Mouse (Mus musculus) MEL (cell line): Measurements from ENCODE around the gene Oas1a. TPM values are rescaled to one million over a fixed set of nuclear protein-coding genes. Genes with fewer than 3 reads are reported as not detected.

Experiments
- DNase-seq: peaks from one replicate; pipeline ENCODE4 v3.0.0; 2011; ENCODE audit warnings: low read depth, low spot score
- H3K27ac ChIP-seq: 2 replicates; pipeline ENCODE4 v1.5.1; 2012; ENCODE audit warnings: low read depth, mild to moderate bottlenecking, control low read depth, low read length, moderate library complexity; ENCODE audit not compliant: control insufficient read depth
- H3K27me3 ChIP-seq, 2 experiments: fragments of 150-350 bp in 1 of 2; sonication (generic) in 1 of 2; 2 replicates each; pipeline ENCODE4 v1.6.1; 2012; ENCODE audit warnings: low read length in 2 of 2, mild to moderate bottlenecking in 2 of 2, improper control_type of control experiment in 1 of 2, moderate library complexity in 1 of 2; ENCODE audit not compliant: insufficient read depth in 2 of 2, control insufficient read depth in 1 of 2
- H3K36me3 ChIP-seq, 2 experiments: 2 replicates each; pipeline ENCODE4 v1.6.1; 2012 to 2014; ENCODE audit warnings: low read length in 2 of 2, improper control_type of control experiment in 1 of 2, inconsistent platforms in 1 of 2, mild to moderate bottlenecking in 1 of 2; ENCODE audit not compliant: insufficient read depth in 2 of 2, control insufficient read depth in 1 of 2
- H3K4me1 ChIP-seq, 2 experiments: fragments of 150-350 bp in 1 of 2; sonication (generic) in 1 of 2; 2 replicates each; pipeline ENCODE4 v1.6.1; 2012; ENCODE audit warnings: low read length in 2 of 2, improper control_type of control experiment in 1 of 2, mild to moderate bottlenecking in 1 of 2; ENCODE audit not compliant: insufficient read depth in 2 of 2, control insufficient read depth in 1 of 2
- H3K4me3 ChIP-seq, 2 experiments: fragments of 150-350 bp in 1 of 2; sonication (generic) in 1 of 2; 2 replicates each; pipeline ENCODE4 v1.5.1; 2012; ENCODE audit warnings: low read depth in 2 of 2, low read length in 2 of 2, mild to moderate bottlenecking in 2 of 2, moderate library complexity in 2 of 2, control low read depth in 1 of 2, improper control_type of control experiment in 1 of 2; ENCODE audit not compliant: control insufficient read depth in 1 of 2, insufficient read depth in 1 of 2
- H3K79me2 ChIP-seq: 2 replicates; pipeline ENCODE4 v1.6.1; 2012; ENCODE audit warnings: mild to moderate bottlenecking, low read length, moderate library complexity; ENCODE audit not compliant: control insufficient read depth, poor library complexity, insufficient read depth
- H3K9ac ChIP-seq: 2 replicates; pipeline ENCODE4 v1.6.1; 2012; ENCODE audit warnings: low read depth, mild to moderate bottlenecking, control low read depth, low read length, moderate library complexity; ENCODE audit not compliant: control insufficient read depth, poor library complexity, severe bottlenecking
- H3K9me3 ChIP-seq: fragments of 150-350 bp; sonication (generic); replicated peaks from 2 replicates; pipeline ENCODE4 v1.6.1; 2012; ENCODE audit warnings: mild to moderate bottlenecking, low read length, improper control_type of control experiment, moderate library complexity; ENCODE audit not compliant: insufficient read depth
- BHLHE40 ChIP-seq: IDR thresholded peaks from 2 replicates; pipeline ENCODE4 v1.6.1; 2012; ENCODE audit warnings: low read depth, mild to moderate bottlenecking, inconsistent platforms, low read length, improper control_type of control experiment, borderline replicate concordance
- CHD1 ChIP-seq: IDR thresholded peaks from 2 replicates; pipeline ENCODE4 v1.6.1; 2012; ENCODE audit warnings: low read depth, mild to moderate bottlenecking, inconsistent platforms, low read length, improper control_type of control experiment
- CTCF ChIP-seq, 3 experiments: IDR thresholded peaks in 2 of 3; conservative IDR thresholded peaks in 1 of 3; 2 replicates each; pipeline ENCODE4 v1.5.1; 2011 to 2012; ENCODE audit warnings: low read length in 3 of 3, low read depth in 2 of 3, mild to moderate bottlenecking in 2 of 3, improper control_type of control experiment in 1 of 3, inconsistent platforms in 1 of 3, mixed read lengths in 1 of 3, moderate library complexity in 1 of 3; ENCODE audit not compliant: control insufficient read depth in 1 of 3, insufficient read depth in 1 of 3, poor library complexity in 1 of 3, severe bottlenecking in 1 of 3
- ELF1 ChIP-seq: IDR thresholded peaks from 2 replicates; pipeline ENCODE4 v1.6.1; 2014; ENCODE audit warnings: low read depth, mild to moderate bottlenecking, inconsistent platforms, low read length, improper control_type of control experiment, moderate library complexity
- EP300 ChIP-seq, 2 experiments: IDR thresholded peaks; 2 replicates each; pipeline ENCODE4 v1.6.1; 2011; ENCODE audit warnings: improper control_type of control experiment in 2 of 2, low read length in 2 of 2, low read depth in 1 of 2, mild to moderate bottlenecking in 1 of 2
- GATA1 ChIP-seq: IDR thresholded peaks from 2 replicates; pipeline ENCODE4 v1.6.1; 2011; ENCODE audit warnings: low read depth, low read length, improper control_type of control experiment
- HCFC1 ChIP-seq: IDR thresholded peaks from 2 replicates; pipeline ENCODE4 v1.6.1; 2012; ENCODE audit warnings: low read depth, mild to moderate bottlenecking, inconsistent platforms, low read length, improper control_type of control experiment, moderate library complexity
- KAT2A ChIP-seq: conservative IDR thresholded peaks from 2 replicates; pipeline ENCODE4 v1.6.1; 2012; ENCODE audit warnings: low read depth, low read length, improper control_type of control experiment, inconsistent platforms
- MAZ ChIP-seq: IDR thresholded peaks from 2 replicates; pipeline ENCODE4 v1.6.1; 2012; ENCODE audit warnings: low read depth, mild to moderate bottlenecking, inconsistent platforms, low read length, improper control_type of control experiment
- MYC ChIP-seq: IDR thresholded peaks from 2 replicates; pipeline ENCODE4 v1.6.1; 2011; ENCODE audit warnings: low read depth, mild to moderate bottlenecking, low read length, improper control_type of control experiment, moderate library complexity
- NELFE ChIP-seq: IDR thresholded peaks from 2 replicates; pipeline ENCODE4 v1.6.1; 2011; ENCODE audit warnings: low read depth, low read length, improper control_type of control experiment
- NRF1 ChIP-seq: IDR thresholded peaks from 2 replicates; pipeline ENCODE4 v1.6.1; 2014; ENCODE audit warnings: low read depth, mild to moderate bottlenecking, inconsistent platforms, low read length, improper control_type of control experiment, moderate library complexity; ENCODE audit not compliant: poor library complexity, insufficient read depth, severe bottlenecking
- POLR2A ChIP-seq, 2 experiments: IDR thresholded peaks; 2 replicates each; pipeline ENCODE4 v1.6.1; 2011 to 2012; ENCODE audit warnings: low read length in 2 of 2, mild to moderate bottlenecking in 2 of 2, control low read depth in 1 of 2, improper control_type of control experiment in 1 of 2, low read depth in 1 of 2, moderate library complexity in 1 of 2; ENCODE audit not compliant: control insufficient read depth in 1 of 2, insufficient read depth in 1 of 2, poor library complexity in 1 of 2
- RCOR1 ChIP-seq: IDR thresholded peaks from 2 replicates; pipeline ENCODE4 v1.6.1; 2012; ENCODE audit warnings: low read depth, mild to moderate bottlenecking, inconsistent platforms, low read length, improper control_type of control experiment
- SIN3A ChIP-seq: IDR thresholded peaks from 2 replicates; pipeline ENCODE4 v1.6.1; 2012; ENCODE audit warnings: low read length, improper control_type of control experiment, inconsistent platforms
- SMC3 ChIP-seq: IDR thresholded peaks from 2 replicates; pipeline ENCODE4 v1.6.1; 2011; ENCODE audit warnings: low read depth, low read length, improper control_type of control experiment
- TAL1 ChIP-seq: IDR thresholded peaks from 2 replicates; pipeline ENCODE4 v1.6.1; 2012; ENCODE audit warnings: mild to moderate bottlenecking, inconsistent platforms, low read length, moderate library complexity, mixed read lengths
- TBP ChIP-seq: IDR thresholded peaks from 2 replicates; pipeline ENCODE4 v1.8.0; 2011; ENCODE audit warnings: low read depth, low read length, improper control_type of control experiment
- UBTF ChIP-seq: IDR thresholded peaks from 2 replicates; pipeline ENCODE4 v1.6.1; 2012; ENCODE audit warnings: low read depth, mild to moderate bottlenecking, inconsistent platforms, low read length, improper control_type of control experiment, moderate library complexity, borderline replicate concordance; ENCODE audit not compliant: insufficient read depth
- polyA plus RNA-seq, 2 experiments: library from polyadenylated mRNA; stranded (reverse) in 1 of 2; unstranded in 1 of 2; fragments of >175 nt in 1 of 2; fragments of >200 nt in 1 of 2; gene quantifications; 2 replicates each; pipeline versions ENCODE4 v1.2.1 to v1.2.4; 2012; ENCODE audit warnings: low replicate concordance in 2 of 2, low read depth in 1 of 2; ENCODE audit not compliant: insufficient read length in 2 of 2, insufficient read depth in 1 of 2, missing spikeins in 1 of 2
- total RNA-seq: library from RNA; depleted of rRNA; stranded (reverse); fragments of 300-350 nt; gene quantifications from 2 replicates; pipeline ENCODE4 v1.2.3, GENCODE M21; 2012

Gene Oas1a
- total and polyA plus RNA-seq, 3 experiments = 0.15 to 0.17 TPM; not detected in 1

- Histone ChIP-seq H3K79me2 (no peaks in the 10 kb centered on the region), H3K9me3 (no peaks in the 10 kb centered on the region), H3K27ac (no peak overlapping the region), H3K4me3 (no peak overlapping the region), H3K27me3 (no peaks in the 10 kb centered on the region), H3K4me1 (no peaks in the 10 kb centered on the region), H3K9ac (no peak overlapping the region), H3K36me3 (no peaks in the 10 kb centered on the region)
- no peak for DNase-seq
- no peak for TF ChIP-seq GATA1
- TF ChIP-seq NELFE = no peak
- TF ChIP-seq EP300 (IDR thresholded peaks at IDR 0.05; ENCODE audit: low read depth in 1 of 2, low read length in 2 of 2) = no peak
- TF ChIP-seq POLR2A (IDR thresholded peaks at IDR 0.05; ENCODE audit: control insufficient read depth in 1 of 2, insufficient read depth in 1 of 2, low read depth in 1 of 2, low read length in 2 of 2, poor library complexity in 1 of 2) = no peak
- no peak for TF ChIP-seq BHLHE40
- no peak for TF ChIP-seq TBP
- no peak for TF ChIP-seq MAZ
- no peak for TF ChIP-seq MYC
- no peak for TF ChIP-seq UBTF
- no peak for TF ChIP-seq CHD1
- no peak for TF ChIP-seq SIN3A
These were observed 6.7 kb downstream of the Oas1a start for GRCm38 (mm10) chr5:120900666-120901065.

- H3K4me1 ChIP-seq = no peaks in the 10 kb centered on the region
- DNase-seq = no peak
- no peak for TF ChIP-seq SMC3
- TF ChIP-seq KAT2A = no peak
- no peak for TF ChIP-seq MYC
- no peak for TF ChIP-seq POLR2A (IDR thresholded peaks at IDR 0.05; ENCODE audit: control insufficient read depth in 1 of 2, insufficient read depth in 1 of 2, low read depth in 1 of 2, low read length in 2 of 2, poor library complexity in 1 of 2)
- TF ChIP-seq ELF1 = no peak
- TF ChIP-seq EP300 (IDR thresholded peaks at IDR 0.05; ENCODE audit: low read depth in 1 of 2, low read length in 2 of 2) = no peak
- TF ChIP-seq CHD1 = no peak
- no peak for TF ChIP-seq NRF1
- TF ChIP-seq GATA1 = no peak
- TF ChIP-seq TAL1 = no peak
- no peak for TF ChIP-seq TBP
- TF ChIP-seq HCFC1 = no peak
- no peak for TF ChIP-seq RCOR1
- no peak for TF ChIP-seq CTCF (IDR thresholded peaks at IDR 0.05 in 2 of 3, conservative IDR thresholded peaks at IDR 0.05 in 1 of 3; ENCODE audit: control insufficient read depth in 1 of 3, insufficient read depth in 1 of 3, low read depth in 2 of 3, low read length in 3 of 3, poor library complexity in 1 of 3, severe bottlenecking in 1 of 3)
- no peaks in the 10 kb centered on the region for H3K9me3 ChIP-seq
- H3K36me3 ChIP-seq = no peaks in the 10 kb centered on the region
- no peaks in the 10 kb centered on the region for H3K79me2 ChIP-seq
- no peaks in the 10 kb centered on the region for H3K27me3 ChIP-seq
- H3K9ac ChIP-seq = no peak overlapping the region
- no peak overlapping the region for H3K4me3 ChIP-seq
- H3K27ac ChIP-seq = no peak overlapping the region
These were observed 8.6 kb downstream of the Oas1a start for GRCm38 (mm10) chr5:120898726-120899125.
